In genomic region chr5:63872176-63872932, GRCm38 (mm10) we compare ENCODE assay signal across 9 mouse cellular contexts.
DNase-seq lines count a peak whose midpoint lies in the region; ATAC-seq and TF ChIP-seq lines count a peak whose summit lies in the region.
"Had no signal": no experiment of that assay in that cellular context is flagged by ENCODE, and none has a peak within 500 bp of the region (broad histone marks: within the 10 kb centered on the region; RNA-seq: fewer than 3 reads in every experiment).

No protein-coding gene starts in this region.

- 0 out of 2 replicates have a peak overlapping the region, but pooled peaks have one; percentile 1 for H3K27ac ChIP-seq in left cerebral cortex, adult 2 months
- 0 out of 2 replicates have a peak overlapping the region, but pooled peaks have one; percentile 18 for H3K27ac ChIP-seq in forebrain, embryonic 11.5 days (ENCODE audit: low read depth, low read length)
- H3K27ac ChIP-seq in heart, adult 2 months = no peak overlapping the region
- H3K27ac ChIP-seq: stomach, embryonic 15.5 days had no signal

- no peak overlapping the region for H3K4me3 ChIP-seq in left cerebral cortex, adult 2 months
- H3K4me3 ChIP-seq in forebrain, embryonic 11.5 days (ENCODE audit: low read depth, low read length) = no peak overlapping the region
- H3K4me3 ChIP-seq in heart, adult 2 months = no peak overlapping the region
- H3K4me3 ChIP-seq: stomach, embryonic 15.5 days had no signal

- WGBS in forebrain, embryonic 11.5 days = 41% methylated on average over 17 of the region's 17 CpGs
- 65% methylated on average over 17 of the region's 17 CpGs for WGBS in heart, adult 2 months

- no peak for TF ChIP-seq CTCF in left cerebral cortex, adult 2 months (IDR thresholded peaks at IDR 0.05)
- no peak for TF ChIP-seq CTCF in heart, adult 2 months (IDR thresholded peaks at IDR 0.05)

- no peaks in the 10 kb centered on the region for H3K9me3 ChIP-seq in forebrain, embryonic 11.5 days (ENCODE audit: control insufficient read depth, low read length)
- H3K9me3 ChIP-seq: stomach, embryonic 15.5 days had no signal

- H3K9ac ChIP-seq in forebrain, embryonic 11.5 days (ENCODE audit: low read length) = peak overlapping the region; percentile 16; the same call in 1 of the 2 replicates
- no peak overlapping the region for H3K9ac ChIP-seq in heart, adult 2 months (ENCODE audit: low read depth, low read length)
- H3K9ac ChIP-seq: stomach, embryonic 15.5 days had no signal

- no peaks in the 10 kb centered on the region for H3K27me3 ChIP-seq in forebrain, embryonic 11.5 days (ENCODE audit: control insufficient read depth, insufficient read depth, low read length)
- no peaks in the 10 kb centered on the region for H3K27me3 ChIP-seq in heart, adult 2 months (ENCODE audit: control insufficient read depth, insufficient read depth, low read length)
- H3K27me3 ChIP-seq: stomach, embryonic 15.5 days had no signal

- peak; percentile 69 for ATAC-seq in forebrain, embryonic 11.5 days (replicated peaks; ENCODE audit: low FRiP score)
- ATAC-seq in granulocyte monocyte progenitor cell, adult 5-6 weeks (replicated peaks; ENCODE audit: poor library complexity, severe bottlenecking) = no peak

- peaks cover 3% of the 10 kb centered on the region; the same call in 1 of the 2 replicates for H3K4me1 ChIP-seq in forebrain, embryonic 11.5 days (replicated peaks; ENCODE audit: control insufficient read depth, insufficient read depth, low read length)
- no peaks in the 10 kb centered on the region for H3K4me1 ChIP-seq in heart, adult 2 months (ENCODE audit: control insufficient read depth, insufficient read depth, low read length)
- H3K4me1 ChIP-seq: stomach, embryonic 15.5 days had no signal

- intact Hi-C loops in left cerebral cortex, adult 2 months (cut with DNase I) = no loop called here
- intact Hi-C loops in left cerebral cortex, postnatal 36 days (cut with DNase I) = no loop called here
- intact Hi-C loops in heart, adult 2 months (cut with DNase I) = no loop called here

- DNase-seq in left cerebral cortex, adult 2 months (ENCODE audit: extremely low spot score in 1 of 2, low spot score in 2 of 2) = peak in 1 of 2 experiments; percentile 15
- no peak for DNase-seq in left cerebral cortex, postnatal 36 days (ENCODE audit: low spot score in 2 of 2)
- DNase-seq in forebrain, embryonic 11.5 days (ENCODE audit: low spot score) = peak; percentile 55
- DNase-seq in layer of hippocampus, postnatal 10 days (ENCODE audit: low spot score in 2 of 2) = peak; percentile 62 to 63
- DNase-seq in right cerebral cortex, postnatal 10 days (ENCODE audit: low spot score in 2 of 2) = peak; percentile 75 to 84
- DNase-seq in heart, adult 2 months = no peak
- no peak for DNase-seq in thymus, postnatal 4 days

- no peak overlapping the region for H3K4me2 ChIP-seq in forebrain, embryonic 11.5 days (ENCODE audit: low read depth, low read length, severe bottlenecking)
- H3K4me2 ChIP-seq: stomach, embryonic 15.5 days had no signal

- TF ChIP-seq EP300 in heart, adult 2 months (IDR thresholded peaks at IDR 0.05; ENCODE audit: insufficient read depth, low read depth, low read length) = no peak

- H3K36me3 ChIP-seq in forebrain, embryonic 11.5 days (ENCODE audit: control insufficient read depth, insufficient read depth, low read length) = no peaks in the 10 kb centered on the region
- no peaks in the 10 kb centered on the region for H3K36me3 ChIP-seq in heart, adult 2 months (ENCODE audit: control insufficient read depth, insufficient read depth, low read length)
- H3K36me3 ChIP-seq: stomach, embryonic 15.5 days had no signal

- no peak for TF ChIP-seq POLR2A in heart, adult 2 months (IDR thresholded peaks at IDR 0.05; ENCODE audit: insufficient read depth, low read depth, low read length)

- H3K79me2 ChIP-seq in heart, adult 2 months (replicated peaks; ENCODE audit: control insufficient read depth, insufficient read depth, low read length) = no peaks in the 10 kb centered on the region

Comparison
In these comparisons a context has a peak if more than half of its experiments do, and no peak if none do; other contexts are left out.
1. DNase-seq: peak in forebrain, embryonic 11.5 days (single experiment), layer of hippocampus, postnatal 10 days (2 of 2) and right cerebral cortex, postnatal 10 days (2 of 2); none in left cerebral cortex, postnatal 36 days (0 of 2), heart, adult 2 months (0 of 2) and thymus, postnatal 4 days (single experiment).